ENCODE assay signal across 13 mouse cellular contexts in genomic region chr14:80172799-80173484, GRCm38 (mm10).
DNase-seq lines count a peak whose midpoint lies in the region; ATAC-seq lines count a peak whose summit lies in the region.
"Had no signal": no experiment of that assay in that cellular context is flagged by ENCODE, and none has a peak within 500 bp of the region (broad histone marks: within the 10 kb centered on the region; RNA-seq: fewer than 3 reads in every experiment).

No protein-coding gene starts in this region.

- H3K9ac ChIP-seq in neural tube, embryonic 12.5 days = no peak overlapping the region
- H3K9ac ChIP-seq in neural tube, embryonic 15.5 days (replicated peaks) = no peak overlapping the region
- H3K9ac ChIP-seq: liver, embryonic 15.5 days had no signal

- peak; percentile 79 for ATAC-seq in neural tube, embryonic 12.5 days (ENCODE audit: low FRiP score, low read depth)
- no peak for ATAC-seq in neural tube, embryonic 15.5 days (ENCODE audit: low FRiP score)
- no peak for ATAC-seq in granulocyte monocyte progenitor cell, adult 5-6 weeks (replicated peaks; ENCODE audit: poor library complexity, severe bottlenecking)

- H3K4me3 ChIP-seq in neural tube, embryonic 12.5 days = no peak overlapping the region
- no peak overlapping the region for H3K4me3 ChIP-seq in neural tube, embryonic 15.5 days (replicated peaks)
- no peak overlapping the region for H3K4me3 ChIP-seq in limb, embryonic 10.5 days
- H3K4me3 ChIP-seq: liver, embryonic 15.5 days had no signal

- no peaks in the 10 kb centered on the region for H3K9me3 ChIP-seq in neural tube, embryonic 12.5 days
- H3K9me3 ChIP-seq in neural tube, embryonic 15.5 days (replicated peaks) = no peaks in the 10 kb centered on the region
- H3K9me3 ChIP-seq in limb, embryonic 10.5 days (replicated peaks) = no peaks in the 10 kb centered on the region
- H3K9me3 ChIP-seq: liver, embryonic 15.5 days had no signal

- 32% methylated on average over 4 of the region's 4 CpGs for WGBS in neural tube, embryonic 12.5 days
- 29% methylated on average over 4 of the region's 4 CpGs for WGBS in neural tube, embryonic 15.5 days
- 56% methylated on average over 4 of the region's 4 CpGs for WGBS in limb, embryonic 10.5 days

- no peak overlapping the region for H3K4me2 ChIP-seq in neural tube, embryonic 12.5 days (replicated peaks)
- no peak overlapping the region for H3K4me2 ChIP-seq in neural tube, embryonic 15.5 days
- H3K4me2 ChIP-seq: liver, embryonic 15.5 days had no signal

- DNase-seq in cerebellum, postnatal 10 days = peak; percentile 11 to 36
- no peak for DNase-seq in cerebellum, adult 9-10 months
- DNase-seq in limb, embryonic 10.5 days (ENCODE audit: low spot score) = no peak
- no peak for DNase-seq in right cerebral cortex, adult 18-20 months
- DNase-seq in adrenal gland, adult (ENCODE audit: inconsistent age in 2 of 2, low spot score in 1 of 2) = no peak
- DNase-seq: cerebellum, postnatal 25 days; heart, adult 11 months; heart, postnatal 36 days; kidney, postnatal 25 days had no signal

- H3K27me3 ChIP-seq in neural tube, embryonic 12.5 days (replicated peaks) = no peaks in the 10 kb centered on the region
- no peaks in the 10 kb centered on the region for H3K27me3 ChIP-seq in neural tube, embryonic 15.5 days (replicated peaks)
- no peaks in the 10 kb centered on the region for H3K27me3 ChIP-seq in limb, embryonic 10.5 days (ENCODE audit: low read depth, poor library complexity, severe bottlenecking)
- H3K27me3 ChIP-seq: liver, embryonic 15.5 days had no signal

- H3K4me1 ChIP-seq in neural tube, embryonic 12.5 days = peaks cover 6% of the 10 kb centered on the region; the same call in 1 of the 2 replicates
- peaks cover 15% of the 10 kb centered on the region for H3K4me1 ChIP-seq in neural tube, embryonic 15.5 days
- peaks cover 34% of the 10 kb centered on the region for H3K4me1 ChIP-seq in limb, embryonic 10.5 days
- H3K4me1 ChIP-seq: liver, embryonic 15.5 days had no signal

- H3K36me3 ChIP-seq in neural tube, embryonic 12.5 days = no peaks in the 10 kb centered on the region
- H3K36me3 ChIP-seq in neural tube, embryonic 15.5 days = no peaks in the 10 kb centered on the region
- H3K36me3 ChIP-seq in limb, embryonic 10.5 days = no peaks in the 10 kb centered on the region
- H3K36me3 ChIP-seq: liver, embryonic 15.5 days had no signal

- H3K27ac ChIP-seq in neural tube, embryonic 12.5 days = no peak overlapping the region
- H3K27ac ChIP-seq in neural tube, embryonic 15.5 days (replicated peaks) = no peak overlapping the region
- 0 out of 2 replicates have a peak overlapping the region, but pooled peaks have one; percentile 25 for H3K27ac ChIP-seq in limb, embryonic 10.5 days
- H3K27ac ChIP-seq: liver, embryonic 15.5 days had no signal

Comparison
In these comparisons a context has a peak if more than half of its experiments do, and no peak if none do; other contexts are left out.
1. DNase-seq: peak in cerebellum, postnatal 10 days (2 of 2); none in cerebellum, adult 9-10 months (single experiment), limb, embryonic 10.5 days (single experiment), right cerebral cortex, adult 18-20 months (single experiment) and adrenal gland, adult (0 of 2).